Mouse (Mus musculus) mouse embryonic stem cell (cell line): ENCODE results near the gene Tubgcp3.
"Not testable (repeated sequence)": the region's sequence is repeated elsewhere in the genome, so short reads cannot be mapped to it uniquely, and the experiment has no call there.

Experiments used
- in situ Hi-C, 2 experiments: fragments of 300-500 bp; cut with MboI; formaldehyde crosslinking; loops; 1 replicate in 1 of 2; 3 replicates in 1 of 2; pipeline ENCODE4 v1.14.3; 2019 to 2020; ENCODE audit warnings: low sequenced_read_pairs in 2 of 2, low pct_unique_long_range_greater_than_20kb in 1 of 2, mixed read lengths in 1 of 2; ENCODE audit not compliant: unreplicated experiment in 1 of 2

Gene Tubgcp3

DNA sequence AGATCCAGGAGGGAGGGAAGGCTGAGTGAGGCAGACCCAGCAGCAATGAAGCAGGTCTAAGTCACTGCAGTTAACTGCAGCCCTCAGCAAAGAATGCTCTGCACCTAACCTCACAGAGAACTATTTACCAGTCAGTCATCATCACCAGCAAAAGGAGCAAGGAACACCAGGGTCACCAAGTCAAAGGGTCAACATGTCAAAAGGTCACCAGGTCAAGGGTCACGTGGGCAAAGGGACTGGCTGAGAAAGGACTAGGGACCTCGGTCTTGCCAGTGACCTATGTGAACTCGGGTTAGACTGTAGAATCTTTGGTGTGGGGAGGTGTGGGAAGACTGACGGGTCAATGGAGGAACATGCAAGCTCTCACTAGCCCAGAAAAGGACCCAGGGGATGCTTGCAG, 25.5 kb downstream of the Tubgcp3 start:
- in situ Hi-C loops = no loop called here

GRCm38 (mm10) chr8:12644894-12645293, 27.2 kb downstream of the Tubgcp3 start:
- in situ Hi-C loops = no loop called here

GRCm38 (mm10) chr8:12644341-12644740, 27.7 kb downstream of the Tubgcp3 start:
- in situ Hi-C loops = no loop called here

GRCm38 (mm10) chr8:12641527-12641926, 30.5 kb downstream of the Tubgcp3 start:
- in situ Hi-C loops = no loop called here

- in situ Hi-C loops = no loop called here
Observed at GRCm38 (mm10) chr8:12638446-12638845, 33.6 kb downstream of the Tubgcp3 start.

DNA sequence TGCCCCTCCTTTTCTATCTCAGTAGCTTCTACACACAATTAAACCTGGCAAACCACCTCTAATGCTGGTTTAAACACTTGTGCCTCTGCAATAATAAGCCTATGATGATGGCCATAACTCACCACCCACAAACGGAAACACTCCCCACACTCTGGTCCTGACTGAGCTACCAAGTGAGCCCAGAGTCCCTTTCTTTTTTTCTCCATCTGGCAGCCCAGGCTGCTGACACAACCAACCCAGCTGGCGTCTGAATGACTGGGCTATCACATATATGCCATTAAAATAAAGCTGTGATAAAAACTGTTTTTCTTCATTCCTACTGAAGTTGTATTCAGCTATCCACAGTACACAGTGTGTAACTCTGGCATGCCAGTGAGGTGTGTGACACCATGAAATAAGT, 36.7 kb downstream of the Tubgcp3 start:
- in situ Hi-C loops = no loop called here

- in situ Hi-C loops = no loop called here
Observed at GRCm38 (mm10) chr8:12629079-12629478, 43.0 kb downstream of the Tubgcp3 start.

DNA sequence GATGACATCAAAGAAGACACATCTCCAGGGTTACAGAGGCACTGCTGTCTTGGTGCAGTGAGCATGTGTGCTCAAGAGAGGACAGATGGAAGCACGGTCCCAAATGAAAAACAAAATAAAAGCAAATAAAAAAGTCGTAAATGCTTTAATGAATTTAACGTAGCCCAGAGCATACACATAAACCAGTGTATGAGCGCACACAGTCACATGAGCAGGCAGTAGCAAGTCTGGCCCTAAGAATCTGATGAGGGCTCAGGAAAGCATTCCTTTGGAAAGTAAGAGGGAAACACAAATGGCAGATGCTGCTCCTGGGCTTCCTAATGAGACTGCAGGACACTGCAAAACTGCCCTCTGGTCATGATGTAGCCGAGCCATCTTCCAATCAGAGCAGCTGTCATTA, 46.2 kb downstream of the Tubgcp3 start:
- in situ Hi-C loops = no loop called here

DNA sequence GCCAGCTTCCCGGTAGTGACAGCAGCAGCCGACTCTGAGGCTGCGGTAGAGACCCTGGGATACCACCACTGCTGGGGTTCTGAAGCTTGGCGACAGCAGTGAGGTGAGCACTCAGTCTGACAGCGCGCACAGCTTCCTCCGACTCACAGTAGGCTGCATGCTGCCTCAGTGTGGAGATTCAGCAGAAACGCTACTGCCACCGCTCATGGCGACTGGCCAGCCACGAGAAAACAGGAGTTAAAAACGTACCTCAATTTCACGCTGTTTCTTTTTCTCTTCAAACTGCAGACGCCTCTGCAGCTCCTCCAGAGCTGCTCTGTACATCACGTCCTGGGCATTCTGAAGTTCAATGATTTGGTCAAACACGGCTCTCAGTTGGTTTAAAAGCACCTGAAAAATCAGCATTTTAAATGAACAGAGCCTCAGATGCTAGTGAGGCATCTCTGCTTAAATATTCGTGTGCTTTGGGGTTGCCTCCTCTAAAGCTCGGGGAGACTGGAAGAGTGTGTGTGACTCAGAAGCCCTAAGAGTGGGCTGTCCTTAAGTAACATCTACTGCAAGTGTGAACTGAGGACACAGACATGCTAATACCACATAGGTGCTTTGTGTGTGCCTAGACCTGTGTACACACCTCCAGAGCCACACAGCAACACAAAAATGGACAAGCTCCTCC, 50.4 kb downstream of the Tubgcp3 start:
- in situ Hi-C loops = no loop called here

DNA sequence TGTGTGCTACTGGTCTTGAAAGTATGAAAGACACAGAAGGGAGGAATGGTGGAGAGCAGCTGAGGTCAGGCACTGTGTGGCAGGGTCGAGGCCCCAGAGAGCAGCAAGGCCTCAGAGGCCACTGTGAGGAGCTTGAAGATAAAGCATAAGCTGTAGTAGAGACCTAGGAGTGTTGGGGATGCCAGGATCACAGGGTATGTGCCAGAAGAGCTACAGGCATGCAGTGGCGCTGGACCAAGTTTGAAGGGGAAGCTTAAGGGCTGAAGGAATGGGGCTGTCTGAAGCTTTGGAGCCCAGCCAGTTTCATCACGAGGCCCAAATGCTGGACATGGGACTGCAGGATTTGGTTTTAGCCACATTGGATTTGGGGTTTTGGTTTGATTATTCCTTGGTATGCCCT, 54.7 kb downstream of the Tubgcp3 start:
- in situ Hi-C loops = loop anchor here in 1 of 2 experiments (5.0 kb wide), 1 partner anchor 50 kb away; no protein-coding TSS in a partner anchor

DNA sequence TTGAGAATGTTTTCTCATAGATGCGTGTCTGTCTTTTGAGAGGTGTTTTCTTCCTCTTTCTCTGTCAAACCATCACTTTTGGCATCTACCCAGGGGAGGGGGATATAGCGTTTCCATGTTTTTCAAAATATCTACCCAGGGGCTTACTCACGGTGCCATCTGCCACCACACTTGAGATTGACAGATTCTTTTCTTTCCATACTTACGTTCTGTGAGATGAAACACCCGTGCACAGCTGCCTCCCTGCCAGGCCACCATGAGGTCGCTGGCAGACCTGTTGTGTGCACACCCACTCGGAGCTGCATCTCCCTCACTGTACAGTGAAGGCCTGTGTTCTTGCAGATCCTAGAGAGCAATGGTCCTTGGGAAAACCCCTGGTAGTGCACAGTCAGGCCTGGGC, 58.8 kb downstream of the Tubgcp3 start:
- in situ Hi-C loops = no loop called here

DNA sequence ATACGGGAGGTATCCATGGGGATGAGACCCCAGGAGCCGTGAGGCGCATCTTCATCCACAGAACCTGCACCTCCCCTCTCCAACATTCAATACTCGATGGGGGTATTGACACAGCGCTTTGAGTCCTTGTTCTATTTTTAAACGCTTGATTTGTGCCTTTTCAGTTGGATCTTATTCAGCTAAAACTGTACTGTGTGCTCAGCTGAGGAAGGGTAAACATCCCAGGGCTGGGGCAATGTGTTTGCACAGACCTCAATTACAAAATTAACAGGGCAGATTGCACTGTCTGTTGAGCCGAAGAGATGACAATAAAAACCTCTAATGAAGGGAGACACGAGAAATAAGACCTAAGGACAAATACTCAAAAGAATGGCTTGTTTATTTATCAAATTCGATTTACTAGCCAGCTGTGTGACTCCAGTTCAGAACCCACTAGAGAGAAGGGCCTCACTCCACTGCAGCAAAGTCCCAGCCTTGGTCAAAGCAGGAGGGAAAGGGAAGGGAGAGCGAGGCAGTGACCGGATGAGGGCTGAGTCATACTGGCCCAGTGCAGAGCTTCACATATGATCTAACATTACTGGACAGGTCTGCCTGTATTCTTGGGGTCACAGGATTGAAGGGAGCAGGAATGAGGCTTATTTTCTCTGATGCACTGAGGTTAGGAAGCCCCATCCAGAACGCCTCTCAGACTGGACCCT, 62.1 kb downstream of the Tubgcp3 start:
- in situ Hi-C loops = no loop called here

GRCm38 (mm10) chr8:12608810-12609209, 63.2 kb downstream of the Tubgcp3 start:
- in situ Hi-C loops = no loop called here

DNA sequence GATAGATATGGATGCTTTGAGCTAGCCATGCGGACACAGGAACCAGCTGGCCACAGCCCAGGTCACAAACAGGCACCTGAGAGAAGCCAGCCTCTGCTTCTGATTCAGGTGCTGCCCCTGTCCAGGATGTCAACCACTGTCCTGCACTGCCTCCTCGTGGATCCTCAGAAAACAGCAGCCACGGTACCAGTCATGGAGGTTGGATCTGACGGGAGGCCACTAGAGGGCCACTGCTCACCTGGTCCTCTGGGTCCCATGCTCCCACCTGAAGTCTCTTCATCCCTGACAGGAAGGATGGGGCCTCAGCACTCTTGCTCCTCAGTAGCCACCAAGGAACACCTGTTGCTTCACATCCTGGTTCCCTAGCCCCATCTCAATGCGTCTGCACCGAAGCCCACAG, 64.8 kb downstream of the Tubgcp3 start:
- in situ Hi-C loops = no loop called here

GRCm38 (mm10) chr8:12583785-12584184, 88.3 kb downstream of the Tubgcp3 start:
- in situ Hi-C loops = no loop called here

DNA sequence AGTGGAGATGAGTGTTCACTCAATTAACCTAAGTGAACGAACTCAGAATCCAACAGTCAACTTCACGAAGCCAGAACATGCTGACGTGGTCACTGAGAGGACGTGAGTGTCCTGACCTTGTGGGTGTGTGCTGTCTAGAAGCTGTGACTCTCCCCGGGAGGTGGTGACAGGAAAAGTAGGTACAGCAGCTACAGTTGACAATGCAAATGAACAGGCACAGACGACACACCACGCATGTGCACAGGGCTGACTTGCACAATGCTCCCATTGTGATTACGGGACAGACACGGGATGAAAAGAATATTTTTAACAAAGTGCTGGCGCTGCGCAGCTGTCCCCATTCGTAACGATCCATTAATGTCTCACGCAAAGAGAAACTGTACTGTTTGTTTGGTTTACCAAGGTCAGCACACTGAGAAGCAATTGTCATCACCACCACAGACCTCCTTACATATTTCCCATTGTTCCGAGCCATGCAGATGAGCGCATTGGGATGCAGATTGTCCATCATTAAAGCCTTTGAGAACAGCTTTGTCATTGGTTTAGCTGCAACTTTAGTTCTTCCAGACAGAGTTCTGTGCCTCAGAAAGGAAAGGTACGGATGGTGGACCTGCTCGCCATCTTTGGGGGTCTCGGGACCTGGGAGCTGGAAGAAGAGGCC, 92.6 kb downstream of the Tubgcp3 start:
- in situ Hi-C loops = not testable (repeated sequence)

DNA sequence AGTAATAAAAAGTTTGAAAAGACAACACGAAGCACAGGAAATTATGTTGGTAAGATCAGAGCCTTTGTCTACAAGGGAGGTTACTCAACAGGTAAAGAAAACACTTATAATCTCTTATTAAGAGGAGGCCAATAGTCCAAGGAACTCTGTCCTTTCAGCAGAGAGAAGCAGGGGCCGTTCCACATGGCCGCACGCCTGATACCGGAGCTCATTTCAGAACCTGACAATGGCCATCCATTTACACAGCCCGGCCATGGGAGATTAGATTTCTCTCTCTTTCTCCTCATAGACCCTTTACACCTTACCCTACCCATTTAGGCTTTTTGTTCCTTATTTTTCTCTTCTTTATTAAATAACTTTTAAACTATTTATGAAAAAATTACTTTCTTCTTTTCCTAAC, 95.3 kb downstream of the Tubgcp3 start:
- in situ Hi-C loops = no loop called here

DNA sequence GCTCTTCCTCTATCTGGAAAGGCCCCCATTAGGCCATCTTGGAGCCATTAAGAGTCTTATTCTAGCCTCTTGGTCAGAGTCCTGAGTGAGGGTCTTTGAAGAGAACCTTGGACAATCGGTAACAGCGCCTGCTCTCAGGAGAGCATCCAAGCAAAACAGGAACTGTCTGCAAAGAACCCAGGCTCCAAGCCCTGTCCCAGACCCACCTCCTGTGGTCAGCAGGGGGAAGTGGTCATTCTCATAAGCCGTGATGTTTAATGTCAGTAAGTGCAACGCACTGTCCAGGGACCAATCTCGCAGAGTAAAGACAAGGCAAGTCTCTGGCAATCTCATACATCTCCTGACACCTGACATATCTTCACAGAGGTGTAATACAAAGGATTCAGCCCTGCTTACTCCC, 96.0 kb downstream of the Tubgcp3 start:
- in situ Hi-C loops = no loop called here

GRCm38 (mm10) chr8:12572814-12573534, 99.1 kb downstream of the Tubgcp3 start, which contains the start of gene Spaca7:
Spaca7 (plus strand) TSS chr8:12573029.
- in situ Hi-C loops = loop anchor here (25.0 kb wide), 1 partner anchor 586 kb away; no protein-coding TSS in a partner anchor
